Mouse (Mus musculus) layer of hippocampus, postnatal 25 days (tissue): ENCODE results near the gene Hand2. TPM values are rescaled to one million over a fixed set of nuclear protein-coding genes. Genes with fewer than 3 reads are reported as not detected.

Experiments
- DNase-seq, 2 experiments: peaks; one replicate each; pipeline ENCODE4 v3.0.0; 2022; ENCODE audit warnings: mixed read lengths in 2 of 2, low spot score in 1 of 2; ENCODE audit errors: extremely low spot score in 1 of 2
- total RNA-seq, 2 experiments: library from RNA; stranded (reverse); gene quantifications; 2 replicates each; pipeline ENCODE4 v1.2.3; 2021

The Hand2 gene
- total RNA-seq, 2 experiments from 2014 or later: not detected

- no peak for DNase-seq
These were observed 3.3 kb downstream of the Hand2 start for GRCm38 (mm10) chr8:57324091-57324490.

- no peak for DNase-seq
These were observed 3.9 kb downstream of the Hand2 start for GRCm38 (mm10) chr8:57324671-57325070.

DNA sequence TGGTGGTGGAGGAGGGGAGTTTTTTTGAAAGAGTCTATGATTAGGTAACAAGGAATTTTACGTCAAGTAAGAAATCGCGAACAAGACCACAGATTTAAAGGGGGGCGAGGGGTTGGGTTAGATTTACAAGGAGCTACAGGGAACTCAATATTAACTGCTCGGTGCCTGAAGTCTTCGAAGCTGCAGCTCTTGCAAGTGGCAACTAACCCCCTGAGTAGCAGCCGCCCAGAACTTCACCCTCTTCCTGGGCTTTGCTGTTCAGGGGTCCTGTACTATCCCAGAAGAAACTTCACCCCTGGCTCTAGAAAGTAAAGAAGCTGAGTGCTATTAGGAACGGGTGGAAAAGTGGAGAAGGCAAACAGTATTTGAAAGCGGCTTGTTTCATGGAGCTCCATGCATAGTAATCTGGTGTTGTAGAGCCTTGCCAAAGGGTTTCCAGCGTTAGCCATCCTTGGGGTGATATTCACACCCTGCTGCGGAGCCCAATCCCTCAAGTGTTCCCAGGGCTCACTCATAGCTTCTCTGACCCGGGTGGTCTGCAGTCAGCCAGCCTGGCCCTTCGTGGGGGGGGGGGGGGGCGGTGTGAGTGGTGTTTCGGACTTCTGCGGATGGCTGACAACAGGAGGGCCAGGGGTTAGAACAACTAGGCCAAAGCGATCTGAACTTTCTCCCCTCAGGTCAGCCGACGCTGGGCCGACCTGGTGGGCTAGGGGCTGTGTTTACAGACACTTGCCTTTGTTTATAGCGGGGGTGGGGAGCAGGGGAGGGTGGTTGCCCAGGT lies 4.5 kb downstream of the Hand2 start:
- DNase-seq: no peak

DNA sequence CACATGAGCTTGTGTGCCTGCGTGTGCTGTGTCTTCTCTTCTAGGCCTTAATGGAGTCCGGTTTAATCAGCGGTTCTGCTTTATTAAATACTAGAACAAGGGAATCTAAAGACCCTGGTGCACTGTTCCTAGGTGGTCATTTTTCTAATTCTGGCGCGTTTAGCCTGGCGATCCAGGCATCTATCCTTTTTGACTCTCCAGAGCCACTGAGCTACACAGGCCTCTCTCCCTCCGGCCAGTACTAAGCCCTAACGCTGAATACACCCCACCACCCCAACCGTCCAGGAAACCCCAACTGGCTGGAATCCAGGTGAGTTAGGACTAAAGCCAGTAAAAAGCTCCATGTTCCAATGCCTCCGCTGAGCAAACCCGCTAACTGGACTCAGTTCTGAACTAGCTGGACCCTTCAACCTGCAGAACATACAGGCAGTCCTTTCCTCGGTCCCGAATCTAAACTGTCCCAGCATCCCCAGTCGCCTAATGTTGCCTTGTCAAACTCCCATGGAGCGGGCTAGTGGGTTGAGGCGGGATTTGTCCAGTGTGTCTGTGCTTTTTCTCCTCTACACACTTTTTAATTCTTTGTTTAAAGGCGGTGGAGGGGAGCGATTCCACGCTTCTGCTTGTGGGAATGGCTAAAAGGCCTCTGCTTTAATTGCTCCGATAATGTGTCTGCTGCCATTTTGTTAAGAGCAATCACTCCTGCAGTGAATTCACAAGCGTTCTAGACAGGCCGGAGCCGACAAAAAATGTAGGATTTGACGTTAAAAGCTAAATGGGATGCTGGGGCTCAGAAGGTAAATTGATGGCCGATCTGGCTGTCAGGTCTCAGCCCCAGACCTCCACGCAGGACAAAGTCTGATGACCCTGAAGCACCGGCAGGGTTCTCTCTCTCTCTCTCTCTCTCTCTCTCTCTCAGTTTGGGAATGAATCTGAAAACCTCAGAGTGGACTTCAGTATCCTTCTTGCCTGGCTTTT lies 5.6 kb downstream of the Hand2 start:
- DNase-seq: no peak

DNA sequence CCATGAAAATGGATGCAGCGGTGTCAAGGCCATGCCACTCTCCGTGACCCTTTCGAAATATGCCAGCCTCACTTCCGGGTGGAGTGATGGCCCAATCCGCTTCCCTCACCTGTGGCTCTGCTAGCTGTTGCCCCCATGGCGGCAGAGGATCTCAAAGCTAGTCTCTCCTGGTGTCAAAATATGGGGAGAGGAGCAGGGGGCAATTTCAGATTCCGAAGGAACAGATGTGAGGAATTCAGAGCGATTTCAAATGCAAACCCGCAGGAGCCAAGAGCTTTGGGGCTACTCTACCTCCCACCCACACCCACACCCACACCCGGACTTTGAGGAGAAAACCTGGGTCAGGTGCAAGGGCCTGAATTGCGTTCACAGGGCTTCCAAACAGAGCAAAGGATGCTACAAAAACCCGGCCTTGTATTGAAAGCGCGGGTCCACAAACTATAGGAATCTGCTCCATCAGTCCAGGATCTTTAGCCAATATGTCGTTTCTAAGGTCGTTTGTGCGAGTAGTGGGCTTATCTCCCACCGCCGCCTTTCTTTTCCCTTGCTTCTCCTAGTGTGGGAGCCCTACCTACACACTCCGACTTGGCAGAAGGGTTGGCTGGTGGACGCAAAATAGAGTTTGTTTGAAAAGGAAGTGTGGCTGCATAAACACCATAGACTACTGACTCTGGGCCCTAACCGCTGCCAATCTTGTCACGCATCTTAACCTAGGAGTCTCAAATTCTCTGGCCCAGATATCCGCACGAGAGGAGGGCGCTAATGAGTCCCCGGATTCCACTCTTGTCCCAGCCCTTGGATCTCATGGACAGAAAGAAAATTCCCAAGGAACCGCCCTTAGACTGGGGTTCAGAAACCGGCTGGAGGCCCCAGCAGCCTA lies 6.7 kb downstream of the Hand2 start:
- no peak for DNase-seq

GRCm38 (mm10) chr8:57328161-57328920 lies 7.6 kb downstream of the Hand2 start:
- no peak for DNase-seq

GRCm38 (mm10) chr8:57328931-57329341 lies 8.2 kb downstream of the Hand2 start:
- no peak for DNase-seq

DNA sequence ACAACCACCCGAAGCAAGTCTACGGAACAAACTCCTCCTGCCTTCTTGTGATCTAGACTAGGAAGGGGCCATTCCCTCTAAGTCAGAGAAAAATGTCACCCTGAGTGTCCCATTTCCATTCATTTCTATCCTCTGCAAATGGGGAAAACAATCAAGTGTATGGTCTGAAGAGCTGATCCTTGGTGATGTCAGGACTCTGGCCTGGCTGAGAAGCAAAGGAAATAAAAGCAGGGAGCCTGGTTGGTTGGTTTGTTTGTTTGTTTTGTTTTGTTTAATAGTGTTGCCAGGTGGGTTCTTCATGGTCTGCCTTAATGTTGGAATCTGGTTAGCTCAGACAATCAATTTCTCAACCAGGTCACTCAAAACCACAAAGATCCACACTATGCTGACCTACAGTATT lies 9.3 kb downstream of the Hand2 start:
- DNase-seq: no peak

DNA sequence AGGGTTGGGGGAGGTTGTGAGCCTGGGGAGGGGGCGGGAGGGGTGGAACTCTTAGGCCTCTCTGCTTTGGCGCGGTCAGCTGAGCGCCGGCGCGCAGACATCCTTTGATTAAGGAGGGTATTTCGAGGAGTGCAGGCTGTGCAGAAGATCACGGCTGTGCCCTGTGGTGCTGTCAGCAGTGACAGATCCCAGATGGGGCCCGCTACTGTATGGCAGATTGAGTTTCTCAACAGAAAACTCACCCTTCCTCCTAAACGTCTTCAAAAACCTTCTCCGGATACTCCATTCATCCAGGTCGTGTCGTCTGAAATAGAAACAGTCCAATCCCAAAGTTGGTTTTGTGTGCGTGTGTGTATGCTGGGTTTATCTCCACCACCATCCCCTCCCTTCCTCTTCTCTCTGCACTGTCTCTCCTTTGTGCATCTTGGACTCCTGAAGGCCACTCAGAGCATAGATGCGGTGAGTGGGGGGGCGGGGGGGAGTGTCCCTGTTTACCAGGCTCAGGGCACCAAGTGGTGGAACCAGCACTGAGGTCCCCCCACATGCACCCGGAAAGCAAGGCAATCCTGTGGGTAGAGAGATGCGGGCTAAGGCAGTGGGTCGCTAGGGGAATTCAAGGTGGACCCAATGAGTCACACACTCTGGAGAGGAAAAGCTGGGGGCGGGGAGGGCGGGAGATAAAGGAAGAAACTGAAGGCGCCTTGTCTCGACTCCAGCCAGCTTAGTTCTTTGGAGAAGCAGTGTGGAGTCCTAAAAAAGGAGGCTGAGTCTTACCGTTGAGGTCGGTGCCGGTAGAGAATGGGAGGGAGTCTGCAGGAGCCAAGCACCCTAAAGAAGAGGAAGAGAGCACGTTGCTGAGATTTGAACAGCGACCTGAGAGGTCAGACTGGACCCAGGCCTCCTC lies 11.2 kb downstream of the Hand2 start:
- no peak for DNase-seq

GRCm38 (mm10) chr8:57332676-57333482 lies 12.1 kb downstream of the Hand2 start:
- DNase-seq: no peak

DNA sequence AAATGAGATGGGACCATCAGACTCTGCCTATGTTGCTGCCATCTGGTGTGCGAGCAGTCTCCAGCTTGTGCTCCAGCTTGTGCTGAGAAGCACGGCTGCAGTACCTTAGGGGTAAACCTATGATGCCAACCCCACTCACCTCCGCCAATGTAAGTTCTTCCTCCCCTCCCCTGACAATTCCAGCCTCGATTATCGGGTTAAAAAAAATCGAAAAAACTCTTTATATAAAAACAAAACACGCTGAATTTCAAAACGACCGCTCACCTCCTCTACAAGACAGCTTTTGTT lies 12.6 kb downstream of the Hand2 start:
- no peak for DNase-seq

DNA sequence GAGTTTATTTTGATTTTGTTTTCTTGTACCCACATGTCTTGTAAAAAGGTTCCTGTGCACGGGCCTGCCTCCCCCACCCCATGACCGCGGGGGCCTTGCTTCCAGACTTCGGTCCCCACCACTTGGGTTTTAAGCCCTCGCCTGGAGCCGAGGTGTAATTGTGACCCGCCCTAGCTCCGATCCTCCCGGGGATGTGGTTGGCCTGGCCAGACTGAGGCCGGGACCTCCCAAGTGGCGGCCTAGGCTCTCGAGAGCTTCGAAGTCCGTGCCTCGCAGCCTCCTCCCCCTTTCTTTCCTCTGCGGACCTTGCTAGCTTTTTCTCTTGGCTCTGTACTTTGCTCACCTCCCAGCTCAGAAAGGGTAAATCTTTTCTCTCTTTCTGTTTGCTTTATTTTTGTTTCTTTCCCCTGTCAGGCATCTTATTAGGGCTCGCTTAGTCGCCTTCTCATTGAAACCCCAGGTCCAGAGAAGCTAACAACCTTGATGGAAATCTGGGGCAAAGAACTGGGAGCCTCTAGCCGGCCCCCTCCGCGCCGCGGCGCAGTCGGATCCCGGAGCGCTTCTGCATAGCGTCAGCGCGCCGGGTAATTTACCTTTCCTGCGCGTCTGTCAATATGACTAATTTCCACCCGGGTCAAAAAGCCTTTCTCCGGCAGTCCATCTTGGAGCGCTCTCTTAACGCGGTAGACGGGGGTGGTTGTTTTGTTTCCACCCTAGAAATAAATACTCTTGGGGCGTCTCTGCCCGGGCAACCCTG lies 13.2 kb downstream of the Hand2 start:
- DNase-seq: no peak

DNA sequence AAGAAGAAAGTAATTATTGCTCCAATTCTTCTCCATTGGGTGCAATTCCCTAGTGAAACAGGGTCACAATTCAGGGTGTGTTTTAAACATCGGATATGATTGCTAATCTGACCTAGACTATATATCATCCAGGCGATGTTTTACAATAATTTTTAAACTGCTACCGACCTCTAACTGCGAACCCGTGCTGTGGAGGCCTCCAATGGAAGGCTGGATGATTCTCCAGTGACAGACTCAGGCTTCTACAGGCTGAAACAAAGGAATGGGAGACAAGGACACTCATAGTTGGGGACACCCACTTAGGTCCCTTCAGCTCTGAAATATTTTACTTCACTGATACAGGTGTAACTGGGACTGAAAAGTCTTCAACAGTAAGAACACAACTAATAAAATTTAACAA lies 13.9 kb downstream of the Hand2 start:
- DNase-seq: no peak

DNA sequence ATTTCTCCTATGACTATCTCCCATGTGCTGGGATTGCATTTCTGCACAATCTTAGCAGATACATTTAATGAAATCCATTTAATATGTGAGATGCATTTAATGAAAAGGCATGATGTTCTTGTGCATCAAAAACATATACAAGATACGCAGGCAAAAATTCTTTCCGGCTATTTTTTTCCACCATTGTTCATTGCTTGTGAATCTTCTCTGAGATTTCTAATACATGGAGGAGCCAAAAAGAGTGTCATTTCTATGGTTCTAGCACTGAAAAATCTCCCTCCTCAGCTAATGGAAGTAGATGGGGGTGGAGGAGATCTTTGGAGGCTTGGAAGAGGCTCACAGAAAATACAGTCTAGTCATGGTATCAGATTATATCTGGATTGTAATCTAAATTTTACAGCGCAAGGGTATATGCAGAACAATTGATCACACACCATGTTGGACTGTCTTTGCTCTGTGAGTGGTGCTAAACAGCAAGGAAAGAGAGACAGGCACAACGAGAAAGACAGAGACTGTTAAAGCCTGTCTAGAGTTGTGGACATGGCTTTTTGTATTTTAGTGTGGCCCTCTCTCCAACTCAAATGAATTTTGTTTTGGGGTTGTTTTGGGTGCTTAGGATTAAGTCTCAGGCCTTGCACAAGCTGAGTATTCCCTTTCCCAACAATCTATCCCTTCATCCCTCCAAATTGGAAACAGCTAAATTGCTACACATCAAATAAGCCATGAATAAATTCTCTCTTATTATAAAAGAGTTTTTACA lies 16.7 kb downstream of the Hand2 start:
- no peak for DNase-seq

GRCm38 (mm10) chr8:57339711-57340650 lies 19.2 kb downstream of the Hand2 start:
- no peak for DNase-seq
